Mouse (Mus musculus) small intestine, adult 2 months (tissue): ENCODE results near the gene Gm10563.

Experiments used
- CTCF ChIP-seq: fragments of 200-500 bp; IDR thresholded peaks from 2 replicates; pipeline ENCODE4 v1.5.1; 2012; ENCODE audit warnings: low read depth, mild to moderate bottlenecking, control low read depth, inconsistent platforms, low read length, moderate library complexity, mixed read lengths; ENCODE audit not compliant: insufficient replicate concordance, insufficient read length; ENCODE audit errors: extremely low read depth
- POLR2A ChIP-seq: fragments of 200-500 bp; IDR thresholded peaks from 2 replicates; pipeline ENCODE4 v1.6.1; 2012; ENCODE audit warnings: low read depth, mild to moderate bottlenecking, control low read depth, inconsistent platforms, low read length, moderate library complexity

DNA sequence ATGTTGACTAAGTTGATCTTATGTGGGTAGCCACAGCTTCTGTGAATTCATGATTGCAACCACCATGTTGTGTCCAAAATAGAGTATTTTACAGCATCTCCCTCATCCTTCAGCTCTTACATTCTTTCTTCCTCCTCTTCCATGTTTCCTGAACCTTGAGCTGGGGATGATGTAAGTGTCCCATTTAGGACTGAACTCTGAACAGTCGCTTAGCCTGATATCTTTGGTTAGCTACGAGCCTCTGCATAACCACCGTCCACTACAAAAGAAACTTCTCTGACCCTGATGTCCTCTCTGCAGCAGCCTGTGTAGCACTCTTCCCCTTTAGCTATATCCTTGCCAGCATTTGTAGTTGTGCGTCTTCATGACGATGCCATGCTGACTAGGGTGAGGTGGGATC, 513 bp upstream of the Gm10563 start:
- TF ChIP-seq CTCF (no peak), POLR2A (no peak)
